Mouse (Mus musculus) stomach, embryonic 15.5 days (tissue): ENCODE data around the gene Nfe2l1. TPM values are rescaled to one million over a fixed set of nuclear protein-coding genes. Genes with fewer than 3 reads are reported as not detected.
"Not testable (repeated sequence)": the region's sequence is repeated elsewhere in the genome, so short reads cannot be mapped to it uniquely, and the experiment has no call there.

Experiments
- ATAC-seq: fragments of 200-750 bp; cut with Nextera tagmentation; 2 replicates; pipeline ENCODE4 v1.8.0; 2017; ENCODE audit warnings: low read depth, moderate number of reproducible peaks, moderate TSS enrichment; ENCODE audit not compliant: insufficient read depth, low FRiP score
- H3K27ac ChIP-seq: fragments of 300-500 bp; sonication (generic); 2 replicates; pipeline ENCODE4 v1.5.1; 2015; ENCODE audit warnings: mild to moderate bottlenecking, inconsistent platforms
- H3K27me3 ChIP-seq: fragments of 300-500 bp; sonication (generic); replicated peaks from 2 replicates; pipeline ENCODE4 v1.6.1; 2015; ENCODE audit warnings: inconsistent platforms
- H3K36me3 ChIP-seq: fragments of 300-500 bp; sonication (generic); 2 replicates; pipeline ENCODE4 v1.6.1; 2015; ENCODE audit warnings: inconsistent platforms
- H3K4me1 ChIP-seq: fragments of 300-500 bp; sonication (generic); 2 replicates; pipeline ENCODE4 v1.6.1; 2015; ENCODE audit warnings: inconsistent platforms
- H3K4me2 ChIP-seq: fragments of 300-500 bp; sonication (generic); 2 replicates; pipeline ENCODE4 v1.6.1; 2015; ENCODE audit warnings: mild to moderate bottlenecking, inconsistent platforms
- H3K4me3 ChIP-seq: fragments of 300-500 bp; sonication (generic); replicated peaks from 2 replicates; pipeline ENCODE4 v1.5.1; 2015; ENCODE audit warnings: inconsistent platforms
- H3K9ac ChIP-seq: fragments of 300-500 bp; sonication (generic); 2 replicates; pipeline ENCODE4 v1.6.1; 2015; ENCODE audit warnings: inconsistent platforms
- H3K9me3 ChIP-seq: fragments of 300-500 bp; sonication (generic); 2 replicates; pipeline ENCODE4 v1.6.1; 2016; ENCODE audit warnings: inconsistent platforms
- WGBS: fragments of 180-500 bp; shearing (Covaris S2); methylation state at CpG from one replicate; pipeline ENCODE4 v1.1.7; 2015; 5-methylcytosine and 5-hydroxymethylcytosine counted together
- polyA plus RNA-seq: library from polyadenylated mRNA; unstranded; fragments of >200 nt; fragmentation: Nextera tagmentation; extraction: Ambion mirVana; gene quantifications from 2 replicates; pipeline ENCODE4 v1.2.1, GENCODE M21; 2015

The Nfe2l1 gene
- polyA plus RNA-seq, 1 experiment from 2014 or later: 52.6 TPM

GRCm38 (mm10) chr11:96863206-96863995 is 33.6 kb upstream of the Nfe2l1 start:
- ATAC-seq: no peak
- WGBS: 30% methylated on average over 26 of the region's 26 CpGs
- no peak overlapping the region for H3K27ac ChIP-seq
- H3K4me3 ChIP-seq: no peak overlapping the region
- no peak overlapping the region for H3K4me2 ChIP-seq
- no peaks in the 10 kb centered on the region for H3K36me3 ChIP-seq
- no peaks in the 10 kb centered on the region for H3K27me3 ChIP-seq
- no peak overlapping the region for H3K9ac ChIP-seq
- H3K4me1 ChIP-seq: peaks cover 18% of the 10 kb centered on the region
- H3K9me3 ChIP-seq: no peaks in the 10 kb centered on the region

GRCm38 (mm10) chr11:96862534-96862933 is 32.8 kb upstream of the Nfe2l1 start:
- H3K9ac ChIP-seq: no peak overlapping the region
- no peak for ATAC-seq
- no peak overlapping the region for H3K27ac ChIP-seq
- no peaks in the 10 kb centered on the region for H3K27me3 ChIP-seq
- no peak overlapping the region for H3K4me3 ChIP-seq
- 80% methylated on average over 12 of the region's 12 CpGs for WGBS
- H3K9me3 ChIP-seq: no peaks in the 10 kb centered on the region
- H3K4me2 ChIP-seq: peak overlapping the region; percentile 80; the same call in 1 of the 2 replicates
- H3K36me3 ChIP-seq: no peaks in the 10 kb centered on the region
- peaks cover 18% of the 10 kb centered on the region for H3K4me1 ChIP-seq

GRCm38 (mm10) chr11:96861878-96862289 is 32.1 kb upstream of the Nfe2l1 start:
- peak overlapping the region; percentile 80 for H3K4me2 ChIP-seq
- under 1% methylated on average over 31 of the region's 31 CpGs for WGBS
- peak overlapping the region; percentile 49 for H3K4me3 ChIP-seq
- peak; percentile 83; the same call in 1 of the 2 replicates for ATAC-seq
- no peaks in the 10 kb centered on the region for H3K9me3 ChIP-seq
- peaks cover 18% of the 10 kb centered on the region for H3K4me1 ChIP-seq
- H3K9ac ChIP-seq: 0 out of 2 replicates have a peak overlapping the region, but pooled peaks have one; percentile 6
- peak overlapping the region; percentile 45; the same call in 1 of the 2 replicates for H3K27ac ChIP-seq
- no peaks in the 10 kb centered on the region for H3K36me3 ChIP-seq
- no peaks in the 10 kb centered on the region for H3K27me3 ChIP-seq

- 0 out of 2 replicates have a peak overlapping the region, but pooled peaks have one; percentile 6 for H3K9ac ChIP-seq
- peaks cover 18% of the 10 kb centered on the region for H3K4me1 ChIP-seq
- H3K36me3 ChIP-seq: no peaks in the 10 kb centered on the region
- peak overlapping the region; percentile 49 for H3K4me3 ChIP-seq
- peak; percentile 8; the same call in 1 of the 2 replicates for ATAC-seq
- H3K9me3 ChIP-seq: no peaks in the 10 kb centered on the region
- WGBS: 1% methylated on average over 20 of the region's 20 CpGs
- H3K27me3 ChIP-seq: no peaks in the 10 kb centered on the region
- H3K27ac ChIP-seq: peak overlapping the region; percentile 45; the same call in 1 of the 2 replicates
- H3K4me2 ChIP-seq: peak overlapping the region; percentile 80
Observed at GRCm38 (mm10) chr11:96861446-96861845, 31.7 kb upstream of the Nfe2l1 start.

GRCm38 (mm10) chr11:96860564-96860963 is 30.8 kb upstream of the Nfe2l1 start:
- no peak overlapping the region for H3K4me3 ChIP-seq
- WGBS: 6% methylated on average over 8 of the region's 8 CpGs
- H3K27ac ChIP-seq: peak overlapping the region; percentile 45; the same call in 1 of the 2 replicates
- no peaks in the 10 kb centered on the region for H3K36me3 ChIP-seq
- no peak overlapping the region for H3K9ac ChIP-seq
- H3K4me2 ChIP-seq: peak overlapping the region; percentile 80; the same call in 1 of the 2 replicates
- H3K27me3 ChIP-seq: no peaks in the 10 kb centered on the region
- no peaks in the 10 kb centered on the region for H3K9me3 ChIP-seq
- peaks cover 18% of the 10 kb centered on the region for H3K4me1 ChIP-seq
- ATAC-seq: peak; percentile 50; the same call in 1 of the 2 replicates

GRCm38 (mm10) chr11:96859635-96860034 is 29.9 kb upstream of the Nfe2l1 start:
- H3K4me3 ChIP-seq: no peak overlapping the region
- H3K27ac ChIP-seq: no peak overlapping the region
- no peaks in the 10 kb centered on the region for H3K9me3 ChIP-seq
- peaks cover 18% of the 10 kb centered on the region for H3K4me1 ChIP-seq
- 81% methylated on average over 4 of the region's 4 CpGs for WGBS
- no peaks in the 10 kb centered on the region for H3K27me3 ChIP-seq
- no peak overlapping the region for H3K9ac ChIP-seq
- H3K36me3 ChIP-seq: no peaks in the 10 kb centered on the region
- ATAC-seq: no peak
- H3K4me2 ChIP-seq: no peak overlapping the region

GRCm38 (mm10) chr11:96857446-96857845 is 27.7 kb upstream of the Nfe2l1 start:
- no peak overlapping the region for H3K9ac ChIP-seq
- no peak overlapping the region for H3K4me3 ChIP-seq
- H3K4me2 ChIP-seq: no peak overlapping the region
- H3K27me3 ChIP-seq: no peaks in the 10 kb centered on the region
- no peak overlapping the region for H3K27ac ChIP-seq
- no peaks in the 10 kb centered on the region for H3K9me3 ChIP-seq
- peaks cover 12% of the 10 kb centered on the region for H3K4me1 ChIP-seq
- H3K36me3 ChIP-seq: no peaks in the 10 kb centered on the region
- WGBS: 78% methylated on average over 5 of the region's 5 CpGs
- ATAC-seq: no peak

GRCm38 (mm10) chr11:96849681-96850467 is 20.1 kb upstream of the Nfe2l1 start, which contains the start of gene Copz2:
Gene Copz2, plus strand, starts transcription at chr11:96849870.
- Histone ChIP-seq H3K4me3 (peak within 1 kb of the TSS; percentile 62), H3K9ac (peak within 1 kb of the TSS; percentile 40), H3K4me2 (peak within 1 kb of the TSS; percentile 78), H3K9me3 (no peaks in the 10 kb centered on the region), H3K4me1 (0 out of 2 replicates have a peak, but pooled peaks cover 4% of the 10 kb centered on the region), H3K27ac (peak within 1 kb of the TSS; percentile 78), H3K36me3 (no peaks in the 10 kb centered on the region), H3K27me3 (no peaks in the 10 kb centered on the region)
- peak; percentile 85 for ATAC-seq
- WGBS: under 1% methylated on average over 60 of the region's 60 CpGs

GRCm38 (mm10) chr11:96849145-96849544 is 19.4 kb upstream of the Nfe2l1 start:
- H3K9ac ChIP-seq, ATAC-seq, H3K36me3 ChIP-seq, H3K4me1 ChIP-seq, H3K9me3 ChIP-seq, H3K27ac ChIP-seq, H3K27me3 ChIP-seq: not testable (repeated sequence)
- WGBS: 63% methylated on average over 5 of the region's 5 CpGs
- Histone ChIP-seq H3K4me3 (peak overlapping the region; percentile 62), H3K4me2 (peak overlapping the region; percentile 78)

- no peak overlapping the region for H3K9ac ChIP-seq
- no peak for ATAC-seq
Observed at GRCm38 (mm10) chr11:96848694-96849093, 18.9 kb upstream of the Nfe2l1 start.

GRCm38 (mm10) chr11:96847240-96847639 is 17.5 kb upstream of the Nfe2l1 start:
- no peak overlapping the region for H3K4me3 ChIP-seq
- no peaks in the 10 kb centered on the region for H3K9me3 ChIP-seq
- no peaks in the 10 kb centered on the region for H3K27me3 ChIP-seq
- H3K36me3 ChIP-seq: no peaks in the 10 kb centered on the region
- 44% methylated on average over 3 of the region's 3 CpGs for WGBS
- ATAC-seq: no peak
- no peak overlapping the region for H3K9ac ChIP-seq
- no peak overlapping the region for H3K4me2 ChIP-seq
- H3K27ac ChIP-seq: no peak overlapping the region
- 0 out of 2 replicates have a peak, but pooled peaks cover 4% of the 10 kb centered on the region for H3K4me1 ChIP-seq

More at GRCm38 (mm10) chr11:96848694-96849093, 18.9 kb upstream of the Nfe2l1 start:
- Histone ChIP-seq H3K9me3 (no peaks in the 10 kb centered on the region), H3K27ac (no peak overlapping the region), H3K4me3 (no peak overlapping the region), H3K4me2 (no peak overlapping the region), H3K36me3 (no peaks in the 10 kb centered on the region), H3K27me3 (no peaks in the 10 kb centered on the region), H3K4me1 (0 out of 2 replicates have a peak, but pooled peaks cover 4% of the 10 kb centered on the region)
- 72% methylated on average over 9 of the region's 9 CpGs for WGBS
